Mouse (Mus musculus): ENCODE data around the gene Gm10260. TPM values are rescaled to one million over a fixed set of nuclear protein-coding genes. Genes with fewer than 3 reads are reported as not detected.

Gene Gm10260
- polyA plus RNA-seq, 1 experiment from 2014 or later = 0.98 TPM

DNA sequence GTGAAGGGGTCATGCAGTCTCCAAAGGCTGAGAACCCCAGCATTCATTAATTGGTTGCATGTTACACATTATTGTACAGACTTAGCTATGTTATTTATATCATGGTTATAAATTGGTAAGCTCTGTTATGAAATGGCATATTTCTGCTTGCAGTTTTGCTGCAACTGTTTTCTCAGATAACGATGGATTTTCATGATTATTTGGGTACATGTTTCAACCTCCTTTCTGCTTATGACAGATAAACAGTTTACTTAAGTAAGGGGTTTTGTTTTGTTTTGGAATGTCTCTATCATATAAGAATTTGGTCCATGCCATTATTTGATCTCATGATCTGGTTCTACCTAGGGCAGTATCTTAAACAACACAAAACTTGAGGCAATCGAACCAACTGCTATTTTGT, 5.5 kb upstream of the Gm10260 start:
- H3K4me3 ChIP-seq = no peak overlapping the region
- no peak overlapping the region for H3K4me2 ChIP-seq (replicated peaks)
- H3K27me3 ChIP-seq (replicated peaks) = no peaks in the 10 kb centered on the region
- no peaks in the 10 kb centered on the region for H3K9me3 ChIP-seq
- peaks cover 9% of the 10 kb centered on the region for H3K4me1 ChIP-seq
- H3K27ac ChIP-seq = no peak overlapping the region
- H3K36me3 ChIP-seq = no peaks in the 10 kb centered on the region
- 88% methylated on average over 2 of the region's 2 CpGs for WGBS
- no peak for ATAC-seq (ENCODE audit: low FRiP score, low read depth)
- no peak overlapping the region for H3K9ac ChIP-seq

DNA sequence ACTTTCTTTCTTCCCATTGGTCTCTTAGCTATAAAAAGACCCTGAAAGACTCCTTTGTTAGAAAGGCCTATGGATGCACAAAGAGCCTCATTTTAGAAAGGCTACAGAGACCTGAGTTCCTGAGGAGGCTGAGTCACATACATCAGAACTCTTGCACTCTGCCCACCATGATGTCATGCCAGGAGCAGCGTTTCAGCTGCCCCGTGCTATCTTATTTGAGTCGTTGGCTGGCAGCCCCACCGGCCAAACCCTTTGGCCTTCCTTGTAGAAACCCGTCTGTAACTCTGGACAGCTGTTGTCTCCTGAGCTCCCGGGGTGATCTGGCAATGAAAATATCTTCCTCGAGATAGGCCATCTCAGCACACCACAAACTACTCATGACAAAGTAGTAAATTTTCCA, 3.6 kb upstream of the Gm10260 start:
- no peaks in the 10 kb centered on the region for H3K27me3 ChIP-seq (replicated peaks)
- H3K4me2 ChIP-seq (replicated peaks) = no peak overlapping the region
- no peak overlapping the region for H3K27ac ChIP-seq
- WGBS = 53% methylated on average over 7 of the region's 7 CpGs
- 0 out of 2 replicates have a peak, but pooled peaks have one; percentile 37 for ATAC-seq (ENCODE audit: low FRiP score, low read depth)
- no peak overlapping the region for H3K4me3 ChIP-seq
- no peak overlapping the region for H3K9ac ChIP-seq
- H3K36me3 ChIP-seq = no peaks in the 10 kb centered on the region
- no peaks in the 10 kb centered on the region for H3K9me3 ChIP-seq
- H3K4me1 ChIP-seq = peaks cover 9% of the 10 kb centered on the region

DNA sequence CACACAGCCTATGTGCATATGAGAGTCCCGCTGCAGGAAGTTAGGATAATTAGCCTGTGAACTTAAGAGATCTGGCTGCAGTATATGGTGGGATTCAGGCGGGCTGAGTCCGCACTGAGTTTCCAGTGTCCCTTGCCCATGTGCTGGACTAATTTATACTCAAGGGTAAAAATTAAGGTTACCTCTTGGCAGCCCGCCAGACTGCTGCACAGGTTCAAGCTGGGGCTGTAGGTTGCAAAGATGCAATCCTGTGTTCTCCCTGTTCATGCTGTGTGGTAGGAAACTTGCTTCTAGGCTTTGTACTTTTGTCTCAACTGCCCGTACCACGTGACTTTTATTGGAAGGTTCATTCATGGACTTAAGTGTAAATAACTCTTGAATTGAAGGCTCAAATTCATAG, 3.0 kb upstream of the Gm10260 start:
- no peaks in the 10 kb centered on the region for H3K27me3 ChIP-seq (replicated peaks)
- 70% methylated on average over 6 of the region's 6 CpGs for WGBS
- H3K4me3 ChIP-seq = no peak overlapping the region
- no peak overlapping the region for H3K9ac ChIP-seq
- no peak overlapping the region for H3K4me2 ChIP-seq (replicated peaks)
- ATAC-seq (ENCODE audit: low FRiP score, low read depth) = no peak
- no peak overlapping the region for H3K27ac ChIP-seq
- H3K4me1 ChIP-seq = peaks cover 9% of the 10 kb centered on the region
- H3K36me3 ChIP-seq = no peaks in the 10 kb centered on the region
- H3K9me3 ChIP-seq = no peaks in the 10 kb centered on the region

DNA sequence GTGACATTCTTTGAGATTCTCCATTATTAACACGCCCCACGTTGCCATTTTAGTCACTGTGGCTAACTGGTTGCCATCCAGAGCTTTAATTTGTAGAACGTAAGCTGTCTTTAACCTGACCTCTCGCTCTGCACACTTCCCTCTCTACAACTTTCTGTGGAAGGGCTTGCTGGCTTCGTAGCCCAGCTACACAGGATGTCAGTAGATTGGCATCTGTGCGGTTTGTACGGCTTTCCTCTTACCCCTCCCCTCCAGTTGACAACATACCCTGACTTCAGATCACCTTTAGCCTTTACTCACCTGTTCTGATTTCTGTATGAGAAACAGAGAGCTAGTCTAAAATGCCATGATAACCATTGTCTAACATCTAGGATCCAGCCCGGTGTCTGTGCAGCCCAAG, 1.7 kb upstream of the Gm10260 start:
- Histone ChIP-seq H3K9ac (no peak overlapping the region), H3K27ac (no peak overlapping the region), H3K4me2 (replicated peaks) (no peak overlapping the region), H3K4me1 (peaks cover 12% of the 10 kb centered on the region), H3K36me3 (no peaks in the 10 kb centered on the region), H3K27me3 (replicated peaks) (no peaks in the 10 kb centered on the region), H3K9me3 (no peaks in the 10 kb centered on the region), H3K4me3 (no peak overlapping the region)
- 92% methylated on average over 8 of the region's 8 CpGs for WGBS
- ATAC-seq (ENCODE audit: low FRiP score, low read depth) = no peak

DNA sequence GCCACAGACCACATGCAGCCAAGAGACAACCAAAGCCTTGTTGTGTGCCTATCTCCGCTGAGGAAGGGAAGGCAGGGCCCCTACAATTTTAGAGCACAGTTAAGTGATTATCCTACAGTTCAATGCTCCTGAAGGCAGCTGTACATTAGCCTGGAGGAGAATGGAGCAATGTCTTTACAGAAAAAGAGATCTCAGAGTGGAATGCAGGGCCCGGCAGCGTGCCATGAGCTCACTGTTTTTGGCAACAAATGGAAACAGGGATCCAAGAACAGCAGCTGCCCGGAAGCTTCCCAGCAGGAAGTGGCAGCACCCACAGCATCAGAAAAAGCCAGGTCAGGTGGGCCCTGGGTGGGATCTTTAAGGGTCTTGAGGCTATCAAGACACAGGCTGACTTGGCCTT, 3.4 kb downstream of the Gm10260 start:
- Histone ChIP-seq H3K27ac (no peak overlapping the region), H3K4me3 (no peak overlapping the region), H3K4me1 (peaks cover 5% of the 10 kb centered on the region; the same call in 1 of the 2 replicates), H3K27me3 (replicated peaks) (no peaks in the 10 kb centered on the region), H3K4me2 (replicated peaks) (no peak overlapping the region), H3K9ac (no peak overlapping the region), H3K9me3 (no peaks in the 10 kb centered on the region), H3K36me3 (no peaks in the 10 kb centered on the region)
- 51% methylated on average over 4 of the region's 4 CpGs for WGBS
- 0 out of 2 replicates have a peak, but pooled peaks have one; percentile 58 for ATAC-seq (ENCODE audit: low FRiP score, low read depth)

DNA sequence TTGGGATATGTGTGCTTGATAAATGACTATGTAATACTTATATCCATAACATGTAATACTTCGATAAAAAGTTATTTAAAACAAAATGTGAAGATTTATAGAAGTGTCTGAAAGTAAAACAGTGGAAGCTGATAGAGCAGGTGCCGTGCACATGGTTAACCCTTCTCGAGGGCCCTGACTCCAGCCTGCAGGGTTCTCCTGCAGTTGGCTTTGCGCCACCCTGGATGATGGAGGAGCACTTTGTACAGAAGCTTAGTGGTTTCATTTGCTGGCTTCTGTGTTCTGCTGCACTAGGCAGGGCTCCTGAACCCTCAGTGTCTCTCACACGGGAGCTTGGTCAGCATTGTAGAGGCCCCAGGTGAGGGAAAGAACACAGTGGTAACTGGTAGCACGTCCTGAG, 4.3 kb downstream of the Gm10260 start:
- no peak for ATAC-seq (ENCODE audit: low FRiP score, low read depth)
- Histone ChIP-seq H3K4me3 (no peak overlapping the region), H3K4me2 (replicated peaks) (no peak overlapping the region), H3K36me3 (no peaks in the 10 kb centered on the region), H3K9ac (no peak overlapping the region), H3K9me3 (no peaks in the 10 kb centered on the region), H3K27me3 (replicated peaks) (no peaks in the 10 kb centered on the region), H3K4me1 (peaks cover 5% of the 10 kb centered on the region; the same call in 1 of the 2 replicates), H3K27ac (no peak overlapping the region)
- WGBS = 88% methylated on average over 6 of the region's 6 CpGs

DNA sequence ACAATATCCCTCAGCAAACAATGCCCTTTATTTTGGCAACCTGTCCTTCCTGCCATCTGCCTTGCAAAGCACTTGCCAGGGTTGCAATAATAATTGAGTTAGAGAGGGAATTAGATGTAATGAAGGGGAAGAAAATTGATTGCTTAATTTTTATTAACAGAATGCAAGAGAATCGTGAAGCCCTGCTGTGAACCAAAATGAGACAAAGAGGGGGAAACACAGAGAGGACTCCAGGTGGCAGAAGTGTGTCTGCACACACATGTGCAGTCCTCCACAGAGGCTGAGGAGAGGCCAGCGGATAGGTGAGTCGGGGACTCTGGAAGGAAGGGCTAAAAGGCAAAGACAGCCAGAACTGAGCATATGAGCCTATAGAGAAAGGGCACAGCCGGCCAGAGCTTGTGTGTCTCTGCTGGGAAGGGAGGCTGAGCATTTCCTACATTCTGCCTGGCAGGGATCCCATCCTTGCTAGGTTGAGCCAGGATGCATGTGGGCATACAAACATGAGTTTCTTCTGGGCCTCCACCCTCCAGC, 9.5 kb downstream of the Gm10260 start:
- H3K4me2 ChIP-seq (replicated peaks) = no peak overlapping the region

DNA sequence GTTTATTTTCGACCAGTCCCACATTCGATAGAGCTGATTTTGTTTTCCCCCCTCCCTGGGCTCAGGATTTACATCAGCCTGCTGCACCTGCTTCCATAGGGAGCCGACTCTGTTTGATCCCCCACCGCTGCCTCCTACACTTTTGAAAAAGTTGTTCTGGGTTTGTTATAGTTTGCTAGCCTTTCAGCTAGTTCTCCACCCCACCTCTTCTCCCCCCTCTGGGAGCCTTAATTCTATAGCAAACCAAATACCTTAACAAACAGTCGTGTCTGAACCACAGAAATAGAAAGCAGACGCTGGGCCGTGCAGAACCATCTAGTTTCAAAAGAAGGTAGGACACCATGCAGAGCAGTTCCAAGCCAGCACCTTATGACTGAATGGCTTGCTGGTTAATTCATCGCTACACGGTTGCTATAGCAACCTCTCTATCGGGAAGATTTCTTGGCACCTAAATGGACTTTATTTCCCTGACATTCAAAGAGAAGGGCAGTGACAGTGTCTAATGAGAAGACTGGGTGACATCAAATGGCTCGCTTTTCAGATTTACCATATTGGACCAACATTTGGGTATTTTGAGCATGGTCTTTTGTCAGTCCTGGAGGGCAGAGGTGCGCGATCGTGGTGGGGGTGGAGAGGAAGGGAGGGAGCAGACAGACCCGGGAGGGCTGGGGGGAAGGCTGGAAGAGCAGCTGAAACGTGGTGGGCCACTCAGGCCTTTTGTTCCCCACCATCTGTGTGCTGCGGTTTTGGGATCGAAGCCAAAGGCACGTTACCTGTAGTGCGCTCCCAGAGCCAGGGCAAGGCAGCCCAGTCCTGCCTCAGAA, 13.2 kb downstream of the Gm10260 start:
- Histone ChIP-seq H3K36me3 (no peaks in the 10 kb centered on the region), H3K4me2 (replicated peaks) (peak overlapping the region; percentile 44), H3K9me3 (no peaks in the 10 kb centered on the region), H3K9ac (no peak overlapping the region), H3K27me3 (replicated peaks) (no peaks in the 10 kb centered on the region), H3K4me3 (no peak overlapping the region), H3K4me1 (peaks cover 34% of the 10 kb centered on the region), H3K27ac (peak overlapping the region; percentile 72; the same call in 1 of the 2 replicates)
- ATAC-seq (ENCODE audit: low FRiP score, low read depth) = peak; percentile 90
- WGBS = 19% methylated on average over 20 of the region's 20 CpGs

More for the DNA sequence above, 9.5 kb downstream of the Gm10260 start:
- H3K36me3 ChIP-seq = no peaks in the 10 kb centered on the region
- H3K4me1 ChIP-seq = peaks cover 27% of the 10 kb centered on the region
- no peaks in the 10 kb centered on the region for H3K9me3 ChIP-seq
- H3K27me3 ChIP-seq (replicated peaks) = no peaks in the 10 kb centered on the region
- H3K4me3 ChIP-seq = no peak overlapping the region
- H3K9ac ChIP-seq = no peak overlapping the region
- ATAC-seq (ENCODE audit: low FRiP score, low read depth) = no peak
- no peak overlapping the region for H3K27ac ChIP-seq
- WGBS = 61% methylated on average over 4 of the region's 4 CpGs

DNA sequence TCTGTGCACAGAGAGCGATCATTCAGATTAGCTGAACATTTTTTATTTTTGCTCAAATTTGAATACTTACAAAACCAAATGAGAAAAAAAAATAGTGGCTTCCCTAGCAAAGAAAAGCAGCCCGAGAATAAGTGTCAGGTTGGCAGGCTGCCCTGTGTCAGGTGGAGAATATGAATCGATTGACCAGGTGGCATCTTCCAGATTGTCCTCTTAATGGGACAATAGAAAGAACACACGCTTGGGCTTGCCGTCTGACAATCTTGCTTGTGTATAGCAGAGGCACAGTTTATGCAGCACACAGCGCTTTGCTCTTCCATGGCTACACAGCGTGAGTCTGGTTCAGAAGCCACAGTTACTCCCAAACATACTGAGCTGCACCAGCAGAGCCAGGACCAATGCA, 15.8 kb downstream of the Gm10260 start:
- no peak overlapping the region for H3K4me3 ChIP-seq
- no peaks in the 10 kb centered on the region for H3K9me3 ChIP-seq
- no peaks in the 10 kb centered on the region for H3K27me3 ChIP-seq (replicated peaks)
- no peaks in the 10 kb centered on the region for H3K36me3 ChIP-seq
- H3K27ac ChIP-seq = no peak overlapping the region
- no peak for ATAC-seq (ENCODE audit: low FRiP score, low read depth)
- H3K9ac ChIP-seq = no peak overlapping the region
- 77% methylated on average over 7 of the region's 7 CpGs for WGBS
- peaks cover 34% of the 10 kb centered on the region for H3K4me1 ChIP-seq
- no peak overlapping the region for H3K4me2 ChIP-seq (replicated peaks)

DNA sequence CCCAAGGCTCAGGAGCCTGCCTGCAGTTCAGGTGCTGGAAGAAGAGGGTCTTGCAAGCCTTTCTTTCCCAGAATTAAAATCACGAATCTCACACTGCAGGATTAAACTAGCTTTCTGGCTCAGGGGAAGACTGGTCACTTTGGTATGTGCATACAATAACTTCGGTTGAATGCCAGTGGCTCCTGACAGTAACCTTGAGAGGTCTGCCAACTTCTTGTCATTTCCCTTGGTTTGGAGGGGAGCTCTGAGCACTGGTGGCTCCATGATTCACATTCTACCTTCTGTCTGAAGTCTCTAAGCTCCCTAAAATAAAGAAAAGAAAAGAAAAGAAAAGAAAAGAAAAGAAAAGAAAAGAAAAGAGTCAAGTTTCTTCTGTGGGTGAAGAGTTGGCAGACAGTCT, 16.4 kb downstream of the Gm10260 start:
- Histone ChIP-seq H3K27me3 (replicated peaks) (no peaks in the 10 kb centered on the region), H3K36me3 (no peaks in the 10 kb centered on the region), H3K27ac (no peak overlapping the region), H3K4me1 (peaks cover 34% of the 10 kb centered on the region), H3K4me2 (replicated peaks) (no peak overlapping the region), H3K9ac (no peak overlapping the region), H3K9me3 (no peaks in the 10 kb centered on the region), H3K4me3 (no peak overlapping the region)
- no peak for ATAC-seq (ENCODE audit: low FRiP score, low read depth)
- WGBS = 67% methylated on average over 2 of the region's 2 CpGs

DNA sequence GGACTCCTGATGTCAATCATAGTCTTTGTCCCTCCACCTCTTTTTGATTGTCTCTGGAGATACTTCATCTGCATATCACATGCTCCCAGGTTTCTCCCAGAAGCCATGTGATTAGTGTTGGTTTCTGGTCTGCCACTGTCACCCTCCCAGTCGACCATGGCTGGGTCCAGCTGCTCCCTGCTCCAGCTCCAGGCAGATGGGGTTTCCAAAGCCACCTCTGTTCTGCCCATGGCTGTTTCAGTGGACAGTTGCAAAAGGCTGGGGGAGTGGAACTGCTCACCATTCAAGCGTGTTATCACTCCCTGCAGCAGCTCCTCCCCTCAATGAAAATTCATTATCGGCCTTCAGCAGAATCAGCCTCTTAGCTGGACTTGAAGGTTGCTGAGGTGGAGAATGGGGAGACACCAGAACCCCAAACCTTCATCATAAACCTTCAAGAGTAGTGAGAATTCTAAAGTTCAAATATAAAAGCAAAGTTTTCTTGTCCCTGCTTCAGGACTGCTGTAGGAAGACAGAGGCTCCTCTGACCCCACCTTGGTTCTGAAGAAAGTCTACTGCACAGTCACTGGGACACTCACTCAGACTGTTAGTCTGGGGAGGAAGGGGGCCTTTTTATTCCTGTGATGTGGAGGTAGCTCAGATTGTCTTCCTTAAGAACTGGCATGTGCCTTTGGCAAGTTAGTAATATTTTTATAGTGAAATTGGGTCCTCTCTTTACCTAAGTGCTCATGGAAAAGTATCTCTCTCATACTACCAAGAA, 17.0 kb downstream of the Gm10260 start:
- Histone ChIP-seq H3K36me3 (no peaks in the 10 kb centered on the region), H3K27ac (no peak overlapping the region), H3K4me1 (peaks cover 30% of the 10 kb centered on the region), H3K9me3 (no peaks in the 10 kb centered on the region), H3K4me3 (no peak overlapping the region), H3K4me2 (replicated peaks) (no peak overlapping the region), H3K27me3 (replicated peaks) (no peaks in the 10 kb centered on the region), H3K9ac (no peak overlapping the region)
- WGBS = 50% methylated on average over 3 of the region's 3 CpGs
- no peak for ATAC-seq (ENCODE audit: low FRiP score, low read depth)

DNA sequence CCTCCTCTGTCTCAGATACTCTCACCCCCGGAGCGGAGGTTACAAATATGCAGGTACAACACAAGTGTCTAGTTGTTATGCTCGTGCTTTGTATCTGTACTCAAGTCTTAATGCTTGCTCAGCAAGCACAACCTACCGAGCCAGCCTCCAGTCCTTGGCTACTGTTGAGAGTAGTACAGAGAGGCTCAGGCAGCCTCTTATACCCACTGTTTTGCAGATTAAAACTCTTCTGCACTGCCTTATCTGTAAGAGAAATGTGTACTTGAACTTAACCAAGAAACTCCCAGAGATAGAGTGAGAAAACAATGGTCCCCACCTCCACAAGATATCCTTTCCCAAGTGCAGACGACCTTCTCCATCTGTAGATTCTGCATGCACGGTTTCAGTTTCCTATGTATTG, 24.5 kb downstream of the Gm10260 start:
- no peak overlapping the region for H3K9ac ChIP-seq
- no peak overlapping the region for H3K27ac ChIP-seq
- 91% methylated on average over 6 of the region's 6 CpGs for WGBS
- no peaks in the 10 kb centered on the region for H3K9me3 ChIP-seq
- H3K36me3 ChIP-seq = no peaks in the 10 kb centered on the region
- no peak overlapping the region for H3K4me3 ChIP-seq
- no peaks in the 10 kb centered on the region for H3K27me3 ChIP-seq (replicated peaks)
- no peak for ATAC-seq (ENCODE audit: low FRiP score, low read depth)
- no peaks in the 10 kb centered on the region for H3K4me1 ChIP-seq
- H3K4me2 ChIP-seq (replicated peaks) = no peak overlapping the region
